Mouse (Mus musculus): Measurements from ENCODE around the gene Pepd. TPM values are rescaled to one million over a fixed set of nuclear protein-coding genes. Genes with fewer than 3 reads are reported as not detected.

Gene Pepd
- total and polyA plus RNA-seq, 3 experiments: 29.7 to 48.0 TPM; not detected in 1

- TF ChIP-seq POLR2AphosphoS5 (IDR thresholded peaks at IDR 0.05; ENCODE audit: borderline replicate concordance, low read depth, low read length) (no peak), TCF12 (IDR thresholded peaks at IDR 0.05; ENCODE audit: low read depth, low read length) (peak; percentile 64), GATA1 (IDR thresholded peaks at IDR 0.05; ENCODE audit: low read depth, low read length) (peak; percentile 51), EP300 (IDR thresholded peaks at IDR 0.05; ENCODE audit: low read depth in 1 of 2, low read length in 2 of 2) (peak; percentile 64 to 77)
Measured at GRCm38 (mm10) chr7:35056999-35057398, 144.8 kb downstream of the Pepd start (continued).

GRCm38 (mm10) chr7:35057569-35057968, 145.4 kb downstream of the Pepd start:
- H3K9me3 ChIP-seq (replicated peaks; ENCODE audit: insufficient read depth, low read length): no peaks in the 10 kb centered on the region
- H3K4me3 ChIP-seq (ENCODE audit: control insufficient read depth in 1 of 2, insufficient read depth in 1 of 2, low read depth in 2 of 2, low read length in 2 of 2): peak overlapping the region; percentile 32 to 49; a peak in 3 of 4 replicates
- H3K9ac ChIP-seq (ENCODE audit: control insufficient read depth, low read depth, low read length, poor library complexity, severe bottlenecking): peak overlapping the region; percentile 54; the same call in 1 of the 2 replicates
- peak overlapping the region; percentile 77 for H3K27ac ChIP-seq (ENCODE audit: control insufficient read depth, low read depth, low read length)
- H3K4me1 ChIP-seq (ENCODE audit: control insufficient read depth in 1 of 2, insufficient read depth in 2 of 2, low read length in 2 of 2): peaks cover 5 to 16% of the 10 kb centered on the region in 2 experiments
- no peak for DNase-seq (ENCODE audit: low read depth, low spot score)
- peaks cover 3 to 25% of the 10 kb centered on the region in 2 experiments for H3K36me3 ChIP-seq (ENCODE audit: control insufficient read depth in 1 of 2, insufficient read depth in 2 of 2, low read length in 2 of 2)
- H3K79me2 ChIP-seq (ENCODE audit: control insufficient read depth, insufficient read depth, low read length, poor library complexity): peaks cover 33% of the 10 kb centered on the region
- no peaks in the 10 kb centered on the region for H3K27me3 ChIP-seq (ENCODE audit: control insufficient read depth in 1 of 2, insufficient read depth in 2 of 2, low read length in 2 of 2)
- no peak for TF ChIP-seq RAD21 (IDR thresholded peaks at IDR 0.05; ENCODE audit: low read depth, low read length)
- TF ChIP-seq TAL1 (IDR thresholded peaks at IDR 0.05; ENCODE audit: low read length): no peak
- TF ChIP-seq GATA1 (IDR thresholded peaks at IDR 0.05; ENCODE audit: low read depth, low read length): no peak
- TF ChIP-seq POLR2AphosphoS5 (IDR thresholded peaks at IDR 0.05; ENCODE audit: borderline replicate concordance, low read depth, low read length): no peak
- no peak for TF ChIP-seq E2F4 (IDR thresholded peaks at IDR 0.05; ENCODE audit: borderline replicate concordance, low read depth, low read length)
- no peak for TF ChIP-seq UBTF (IDR thresholded peaks at IDR 0.05; ENCODE audit: borderline replicate concordance, insufficient read depth, low read depth, low read length)
- no peak for TF ChIP-seq TCF12 (IDR thresholded peaks at IDR 0.05; ENCODE audit: low read depth, low read length)

GRCm38 (mm10) chr7:35058329-35058728, 146.2 kb downstream of the Pepd start:
- Histone ChIP-seq H3K9me3 (replicated peaks; ENCODE audit: insufficient read depth, low read length) (no peaks in the 10 kb centered on the region), H3K79me2 (ENCODE audit: control insufficient read depth, insufficient read depth, low read length, poor library complexity) (peaks cover 26% of the 10 kb centered on the region), H3K36me3 (ENCODE audit: control insufficient read depth in 1 of 2, insufficient read depth in 2 of 2, low read length in 2 of 2) (peaks cover 3 to 20% of the 10 kb centered on the region in 2 experiments), H3K27me3 (ENCODE audit: control insufficient read depth in 1 of 2, insufficient read depth in 2 of 2, low read length in 2 of 2) (no peaks in the 10 kb centered on the region), H3K4me3 (ENCODE audit: control insufficient read depth in 1 of 2, insufficient read depth in 1 of 2, low read depth in 2 of 2, low read length in 2 of 2) (no peak overlapping the region), H3K4me1 (ENCODE audit: control insufficient read depth in 1 of 2, insufficient read depth in 2 of 2, low read length in 2 of 2) (peaks cover 5 to 16% of the 10 kb centered on the region in 2 experiments), H3K9ac (ENCODE audit: control insufficient read depth, low read depth, low read length, poor library complexity, severe bottlenecking) (no peak overlapping the region), H3K27ac (ENCODE audit: control insufficient read depth, low read depth, low read length) (no peak overlapping the region)
- TF ChIP-seq GABPA (IDR thresholded peaks at IDR 0.05; ENCODE audit: low read depth, low read length): no peak
- DNase-seq (ENCODE audit: low read depth, low spot score): no peak

- Histone ChIP-seq H3K9ac (ENCODE audit: control insufficient read depth, low read depth, low read length, poor library complexity, severe bottlenecking) (no peak overlapping the region), H3K79me2 (ENCODE audit: control insufficient read depth, insufficient read depth, low read length, poor library complexity) (peaks cover 18% of the 10 kb centered on the region), H3K9me3 (replicated peaks; ENCODE audit: insufficient read depth, low read length) (no peaks in the 10 kb centered on the region), H3K27ac (ENCODE audit: control insufficient read depth, low read depth, low read length) (no peak overlapping the region), H3K4me1 (ENCODE audit: control insufficient read depth in 1 of 2, insufficient read depth in 2 of 2, low read length in 2 of 2) (peaks cover 5 to 12% of the 10 kb centered on the region in 2 experiments; a peak in 3 of 4 replicates), H3K27me3 (ENCODE audit: control insufficient read depth in 1 of 2, insufficient read depth in 2 of 2, low read length in 2 of 2) (no peaks in the 10 kb centered on the region), H3K36me3 (ENCODE audit: control insufficient read depth in 1 of 2, insufficient read depth in 2 of 2, low read length in 2 of 2) (peaks cover 0 to 12% of the 10 kb centered on the region in 2 experiments; a peak in 2 of 4 replicates), H3K4me3 (ENCODE audit: control insufficient read depth in 1 of 2, insufficient read depth in 1 of 2, low read depth in 2 of 2, low read length in 2 of 2) (no peak overlapping the region)
- DNase-seq (ENCODE audit: low read depth, low spot score): no peak
- no peak for TF ChIP-seq ZNF384 (IDR thresholded peaks at IDR 0.05; ENCODE audit: low read depth, low read length)
- no peak for TF ChIP-seq TAL1 (IDR thresholded peaks at IDR 0.05; ENCODE audit: low read length)
- TF ChIP-seq POLR2AphosphoS5 (IDR thresholded peaks at IDR 0.05; ENCODE audit: borderline replicate concordance, low read depth, low read length): no peak
- peak; percentile 18 to 30 (median 26); a peak in 4 of 6 replicates for TF ChIP-seq CTCF (IDR thresholded peaks at IDR 0.05 in 2 of 3, conservative IDR thresholded peaks at IDR 0.05 in 1 of 3; ENCODE audit: control insufficient read depth in 1 of 3, insufficient read depth in 1 of 3, low read depth in 2 of 3, low read length in 3 of 3, poor library complexity in 1 of 3, severe bottlenecking in 1 of 3)
- no peak for TF ChIP-seq TBP (IDR thresholded peaks at IDR 0.05; ENCODE audit: low read depth, low read length)
Measured at GRCm38 (mm10) chr7:35059467-35059866, 147.3 kb downstream of the Pepd start.

All from MEL (cell line).